Mouse (Mus musculus) hindbrain, embryonic 12.5 days (tissue): ENCODE data around the gene Rps19bp1. TPM values are rescaled to one million over a fixed set of nuclear protein-coding genes. Genes with fewer than 3 reads are reported as not detected.
A peak's percentile ranks its signal among the peaks of the same experiment; 100 is the strongest.

Source experiments
- ATAC-seq: fragments of 200-750 bp; cut with Nextera tagmentation; 2 replicates; pipeline ENCODE4 v1.8.0; 2017; ENCODE audit warnings: moderate TSS enrichment; ENCODE audit not compliant: low FRiP score
- H3K27ac ChIP-seq: fragments of 300-500 bp; sonication (generic); 2 replicates; pipeline ENCODE4 v1.5.1; 2016; ENCODE audit warnings: mild to moderate bottlenecking
- H3K27me3 ChIP-seq: fragments of 300-500 bp; sonication (generic); 2 replicates; pipeline ENCODE4 v1.6.1; 2016; ENCODE audit warnings: mild to moderate bottlenecking
- H3K36me3 ChIP-seq: fragments of 300-500 bp; sonication (generic); 2 replicates; pipeline ENCODE4 v1.6.1; 2016; ENCODE audit warnings: mild to moderate bottlenecking
- H3K4me1 ChIP-seq: fragments of 300-500 bp; sonication (generic); 2 replicates; pipeline ENCODE4 v1.6.1; 2016
- H3K4me2 ChIP-seq: fragments of 300-500 bp; sonication (generic); replicated peaks from 2 replicates; pipeline ENCODE4 v1.6.1; 2016; ENCODE audit warnings: mild to moderate bottlenecking
- H3K4me3 ChIP-seq: fragments of 300-500 bp; sonication (generic); 2 replicates; pipeline ENCODE4 v1.5.1; 2016; ENCODE audit warnings: mild to moderate bottlenecking
- H3K9ac ChIP-seq: fragments of 300-500 bp; sonication (generic); 2 replicates; pipeline ENCODE4 v1.6.1; 2016; ENCODE audit warnings: mild to moderate bottlenecking, moderate library complexity
- H3K9me3 ChIP-seq: fragments of 300-500 bp; sonication (generic); replicated peaks from 2 replicates; pipeline ENCODE4 v1.6.1; 2016; ENCODE audit warnings: mild to moderate bottlenecking
- WGBS: fragments of 180-500 bp; shearing (Covaris S2); methylation state at CpG from one replicate; pipeline ENCODE4 v1.1.7; 2016; 5-methylcytosine and 5-hydroxymethylcytosine counted together
- polyA plus RNA-seq: library from polyadenylated mRNA; unstranded; fragments of >200 nt; fragmentation: Nextera tagmentation; extraction: Ambion mirVana; gene quantifications from 2 replicates; pipeline ENCODE4 v1.2.1, GENCODE M21; 2016

The Rps19bp1 gene
- 59.9 and 65.8 TPM in 2 replicates for polyA plus RNA-seq

- 2% methylated on average over 65 of the region's 66 CpGs for WGBS
- Histone ChIP-seq H3K9me3 (no peaks in the 10 kb centered on the region), H3K4me2 (peak within 1 kb of the TSS; percentile 84), H3K27me3 (no peaks in the 10 kb centered on the region), H3K4me3 (peak within 1 kb of the TSS; percentile 74), H3K9ac (peak within 1 kb of the TSS; percentile 82), H3K27ac (peak within 1 kb of the TSS; percentile 57; the same call in 1 of the 2 replicates), H3K4me1 (peaks cover 15% of the 10 kb centered on the region), H3K36me3 (peaks cover 17% of the 10 kb centered on the region)
- peak; percentile 83 for ATAC-seq
Measured at GRCm38 (mm10) chr15:80263610-80264575, at the start of gene Rps19bp1. Rps19bp1 (minus strand) TSS chr15:80264315.

GRCm38 (mm10) chr15:80306146-80306545 lies 42.0 kb upstream of the Rps19bp1 start:
- WGBS, result 58% methylated on average over 8 of the region's 8 CpGs
- H3K27me3 ChIP-seq, result no peaks in the 10 kb centered on the region
- peaks cover 11% of the 10 kb centered on the region for H3K4me1 ChIP-seq
- no peak overlapping the region for H3K4me2 ChIP-seq
- no peak overlapping the region for H3K9ac ChIP-seq
- H3K9me3 ChIP-seq, result no peaks in the 10 kb centered on the region
- no peak overlapping the region for H3K27ac ChIP-seq
- no peaks in the 10 kb centered on the region for H3K36me3 ChIP-seq
- ATAC-seq, result no peak
- no peak overlapping the region for H3K4me3 ChIP-seq

DNA sequence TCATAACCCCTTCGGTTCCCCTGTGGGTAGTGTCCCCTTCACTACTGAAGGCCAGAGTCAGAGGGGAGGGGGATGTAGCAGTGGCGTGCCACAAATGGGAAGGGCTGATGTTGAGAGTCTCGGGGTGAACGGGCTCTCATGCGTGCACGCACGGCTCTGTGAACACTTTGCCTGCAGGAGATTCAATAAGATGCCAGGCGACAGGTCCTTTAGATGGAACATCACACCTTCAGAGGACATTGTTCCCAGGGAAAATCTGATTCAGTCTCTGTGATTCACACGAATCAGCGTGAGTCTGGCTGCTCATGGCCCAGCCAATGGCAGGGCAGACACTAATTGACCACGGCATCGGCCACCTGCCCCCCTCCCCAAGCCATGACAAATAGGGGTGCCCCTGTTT lies 40.1 kb upstream of the Rps19bp1 start:
- no peak overlapping the region for H3K4me3 ChIP-seq
- ATAC-seq, result no peak
- H3K36me3 ChIP-seq, result no peaks in the 10 kb centered on the region
- peaks cover 11% of the 10 kb centered on the region for H3K4me1 ChIP-seq
- H3K27me3 ChIP-seq, result no peaks in the 10 kb centered on the region
- 68% methylated on average over 12 of the region's 12 CpGs for WGBS
- H3K9ac ChIP-seq, result no peak overlapping the region
- no peaks in the 10 kb centered on the region for H3K9me3 ChIP-seq
- no peak overlapping the region for H3K4me2 ChIP-seq
- H3K27ac ChIP-seq, result no peak overlapping the region

- no peaks in the 10 kb centered on the region for H3K36me3 ChIP-seq
- H3K27ac ChIP-seq, result no peak overlapping the region
- H3K4me3 ChIP-seq, result no peak overlapping the region
- no peak for ATAC-seq
- no peak overlapping the region for H3K9ac ChIP-seq
- 68% methylated on average over 14 of the region's 14 CpGs for WGBS
- peaks cover 11% of the 10 kb centered on the region for H3K4me1 ChIP-seq
- H3K9me3 ChIP-seq, result no peaks in the 10 kb centered on the region
- no peak overlapping the region for H3K4me2 ChIP-seq
- no peaks in the 10 kb centered on the region for H3K27me3 ChIP-seq
Measured at GRCm38 (mm10) chr15:80303779-80304178, 39.7 kb upstream of the Rps19bp1 start.

GRCm38 (mm10) chr15:80297146-80297545 lies 33.0 kb upstream of the Rps19bp1 start:
- no peak for ATAC-seq
- WGBS, result 92% methylated on average over 1 of the region's 1 CpGs

DNA sequence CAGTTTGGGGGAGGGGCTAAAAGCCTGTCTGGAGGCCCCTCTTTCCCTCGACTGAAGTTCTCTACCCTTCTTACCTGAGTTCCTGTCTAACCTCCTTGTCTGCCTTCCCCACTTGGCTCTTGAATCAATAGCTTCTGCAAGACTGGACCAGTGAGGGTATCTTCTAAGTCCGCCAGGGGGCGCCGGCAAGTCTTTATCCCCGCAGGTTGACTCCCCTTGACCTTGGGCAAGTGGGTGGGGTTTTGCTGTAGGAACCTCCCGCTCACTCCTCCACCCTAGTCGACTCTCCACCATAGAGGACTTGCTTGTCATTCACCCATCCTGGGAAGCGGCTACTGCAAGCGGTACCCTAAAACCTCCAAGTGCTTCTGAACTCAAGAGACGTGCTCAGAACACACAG lies 25.3 kb upstream of the Rps19bp1 start:
- H3K9me3 ChIP-seq, result no peaks in the 10 kb centered on the region
- no peak overlapping the region for H3K27ac ChIP-seq
- H3K4me1 ChIP-seq, result peaks cover 15% of the 10 kb centered on the region
- H3K4me3 ChIP-seq, result no peak overlapping the region
- H3K9ac ChIP-seq, result no peak overlapping the region
- no peak for ATAC-seq
- peaks cover 75% of the 10 kb centered on the region for H3K27me3 ChIP-seq
- 10% methylated on average over 10 of the region's 10 CpGs for WGBS
- H3K4me2 ChIP-seq, result peak overlapping the region; percentile 22; the same call in 1 of the 2 replicates
- H3K36me3 ChIP-seq, result no peaks in the 10 kb centered on the region

More at GRCm38 (mm10) chr15:80297146-80297545, 33.0 kb upstream of the Rps19bp1 start:
- 0 out of 2 replicates have a peak, but pooled peaks cover 3% of the 10 kb centered on the region for H3K27me3 ChIP-seq
- no peaks in the 10 kb centered on the region for H3K9me3 ChIP-seq
- no peaks in the 10 kb centered on the region for H3K4me1 ChIP-seq
- no peak overlapping the region for H3K4me3 ChIP-seq
- no peak overlapping the region for H3K9ac ChIP-seq
- no peaks in the 10 kb centered on the region for H3K36me3 ChIP-seq
- H3K4me2 ChIP-seq, result no peak overlapping the region
- no peak overlapping the region for H3K27ac ChIP-seq

GRCm38 (mm10) chr15:80288036-80288435 lies 23.9 kb upstream of the Rps19bp1 start:
- Histone ChIP-seq H3K27me3 (peaks cover 85% of the 10 kb centered on the region), H3K36me3 (no peaks in the 10 kb centered on the region), H3K27ac (no peak overlapping the region), H3K9ac (peak overlapping the region; percentile 78; the same call in 1 of the 2 replicates), H3K4me3 (peak overlapping the region; percentile 54), H3K4me2 (peak overlapping the region; percentile 95), H3K9me3 (no peaks in the 10 kb centered on the region), H3K4me1 (peaks cover 15% of the 10 kb centered on the region)
- under 1% methylated on average over 23 of the region's 23 CpGs for WGBS
- ATAC-seq, result no peak

DNA sequence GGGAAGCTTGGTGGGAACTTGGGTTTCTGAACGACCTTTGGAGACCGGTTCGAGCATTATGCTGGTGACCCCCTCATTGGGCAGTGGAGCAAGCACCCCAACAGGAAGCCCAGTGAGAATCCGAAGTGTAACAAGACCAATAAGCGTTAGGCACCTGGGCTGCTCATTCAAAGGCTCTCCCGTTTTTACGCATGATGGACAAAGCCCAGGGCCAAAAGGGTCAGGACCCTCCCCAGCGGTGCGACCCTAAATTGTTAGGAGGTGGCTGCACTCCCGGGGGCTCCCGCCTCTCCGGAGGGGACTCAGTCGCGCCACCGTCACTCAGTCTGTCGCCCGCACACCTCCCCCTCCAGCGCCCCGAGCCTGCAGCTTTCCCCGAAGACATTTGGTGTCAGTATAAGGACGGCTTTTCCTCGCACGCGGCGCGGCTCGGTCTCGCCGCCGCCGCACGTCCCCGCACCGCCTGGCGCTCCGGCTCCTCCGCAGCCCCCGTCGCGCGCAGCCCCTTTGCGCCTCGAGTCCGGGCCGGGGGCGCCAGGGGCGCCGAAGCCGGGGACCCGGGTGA lies 22.8 kb upstream of the Rps19bp1 start, which contains the start of gene Cacna1i:
Gene Cacna1i (plus strand): TSS at position 388 of the 565 bp plus-strand sequence.
- Histone ChIP-seq H3K27ac (0 out of 2 replicates have a peak within 1 kb of the TSS, but pooled peaks have one; percentile 4), H3K9me3 (no peaks in the 10 kb centered on the region), H3K9ac (peak within 1 kb of the TSS; percentile 78), H3K4me1 (peaks cover 15% of the 10 kb centered on the region), H3K27me3 (peaks cover 89% of the 10 kb centered on the region), H3K4me2 (peak within 1 kb of the TSS; percentile 95), H3K36me3 (no peaks in the 10 kb centered on the region), H3K4me3 (peak within 1 kb of the TSS; percentile 54)
- 1% methylated on average over 43 of the region's 50 CpGs for WGBS
- ATAC-seq, result peak; percentile 59; the same call in 1 of the 2 replicates

DNA sequence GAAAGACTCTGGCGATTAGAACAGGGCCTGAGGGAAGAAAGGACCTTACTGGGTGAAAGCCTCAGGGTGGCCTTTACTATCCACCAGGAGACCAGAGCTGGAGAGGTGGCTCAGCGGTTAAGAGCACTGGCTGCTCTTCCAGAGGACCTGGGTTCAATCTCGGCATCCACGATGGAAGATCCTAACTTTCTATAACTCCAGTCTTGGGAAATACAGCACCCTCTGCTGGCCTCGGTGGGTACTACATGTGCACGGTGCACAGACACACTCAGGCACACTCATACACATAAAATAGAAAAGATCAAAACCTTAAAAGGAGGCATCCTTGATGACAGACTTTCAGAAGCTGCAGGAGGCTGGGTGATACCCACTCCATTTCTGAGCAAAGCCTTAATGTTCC lies 16.5 kb upstream of the Rps19bp1 start:
- Histone ChIP-seq H3K36me3 (no peaks in the 10 kb centered on the region), H3K27me3 (peaks cover 62% of the 10 kb centered on the region), H3K27ac (no peak overlapping the region), H3K9me3 (no peaks in the 10 kb centered on the region), H3K4me1 (0 out of 2 replicates have a peak, but pooled peaks cover 7% of the 10 kb centered on the region), H3K4me2 (no peak overlapping the region), H3K9ac (no peak overlapping the region), H3K4me3 (no peak overlapping the region)
- 24% methylated on average over 6 of the region's 6 CpGs for whole genome bisulfite sequencing
- no peak for ATAC-seq

GRCm38 (mm10) chr15:80279053-80279452 lies 14.9 kb upstream of the Rps19bp1 start:
- Histone ChIP-seq H3K9ac (no peak overlapping the region), H3K9me3 (no peaks in the 10 kb centered on the region), H3K27ac (no peak overlapping the region), H3K4me3 (no peak overlapping the region), H3K4me1 (0 out of 2 replicates have a peak, but pooled peaks cover 7% of the 10 kb centered on the region), H3K27me3 (peaks cover 53% of the 10 kb centered on the region), H3K36me3 (no peaks in the 10 kb centered on the region), H3K4me2 (no peak overlapping the region)
- 79% methylated on average over 2 of the region's 2 CpGs for WGBS
- ATAC-seq, result no peak

DNA sequence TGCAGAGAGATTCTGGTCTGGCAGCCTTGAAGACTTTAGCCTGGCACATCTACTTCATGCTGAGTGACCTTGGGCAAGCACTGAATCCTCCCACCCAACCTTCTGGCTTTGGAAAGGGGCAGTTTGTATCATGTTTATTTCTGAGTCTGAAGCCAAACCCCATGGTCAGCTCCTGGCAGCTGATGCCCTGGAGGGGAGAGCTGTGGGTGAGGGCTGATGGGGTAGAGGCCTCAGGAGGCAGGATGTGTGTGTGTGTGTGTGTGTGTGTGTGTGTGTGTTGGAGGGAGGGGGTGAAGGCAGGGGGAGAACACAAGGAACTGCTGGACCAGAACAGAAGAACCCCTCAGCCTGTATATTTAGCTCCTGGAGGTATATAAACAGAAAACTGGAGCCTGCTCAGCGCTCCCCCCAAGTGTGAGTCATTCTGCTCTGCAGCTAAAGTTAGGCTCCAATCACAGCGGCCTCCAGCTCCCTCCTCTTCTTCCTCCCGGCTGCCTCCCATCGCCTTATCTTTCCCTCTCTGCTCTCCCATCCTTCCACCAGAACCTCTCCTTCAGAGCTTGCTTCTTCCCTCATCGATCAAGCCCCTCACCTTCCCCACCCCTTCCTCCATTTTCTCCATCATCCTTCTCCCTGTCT lies 14.1 kb upstream of the Rps19bp1 start:
- Histone ChIP-seq H3K4me1 (0 out of 2 replicates have a peak, but pooled peaks cover 7% of the 10 kb centered on the region), H3K9me3 (no peaks in the 10 kb centered on the region), H3K4me3 (no peak overlapping the region), H3K9ac (peak overlapping the region; percentile 8; the same call in 1 of the 2 replicates), H3K36me3 (no peaks in the 10 kb centered on the region), H3K4me2 (no peak overlapping the region), H3K27me3 (peaks cover 51% of the 10 kb centered on the region), H3K27ac (no peak overlapping the region)
- 66% methylated on average over 5 of the region's 5 CpGs for WGBS
- no peak for ATAC-seq

DNA sequence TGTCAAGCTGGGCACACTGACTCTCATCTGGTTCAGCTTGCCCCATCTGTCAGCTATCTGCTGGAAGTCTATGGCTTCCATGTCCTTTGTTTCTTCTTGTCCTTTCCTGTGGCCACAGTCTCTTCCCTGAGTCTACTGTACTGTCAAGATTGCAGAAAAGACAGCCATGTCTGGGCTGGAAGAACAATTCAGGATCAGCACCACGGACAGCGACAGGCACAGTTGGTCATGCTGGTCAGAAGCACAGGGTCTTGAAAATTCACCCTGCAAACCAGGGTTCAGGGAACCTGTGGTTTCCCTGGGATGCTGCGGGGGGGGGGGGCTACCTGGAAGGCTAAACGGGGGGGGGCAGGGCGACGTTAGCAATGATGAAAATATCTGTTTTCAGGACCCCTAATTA lies 13.5 kb upstream of the Rps19bp1 start:
- Histone ChIP-seq H3K9me3 (no peaks in the 10 kb centered on the region), H3K36me3 (no peaks in the 10 kb centered on the region), H3K27me3 (peaks cover 50% of the 10 kb centered on the region), H3K9ac (0 out of 2 replicates have a peak overlapping the region, but pooled peaks have one; percentile 8), H3K4me1 (0 out of 2 replicates have a peak, but pooled peaks cover 7% of the 10 kb centered on the region), H3K27ac (no peak overlapping the region), H3K4me3 (no peak overlapping the region), H3K4me2 (no peak overlapping the region)
- 2% methylated on average over 6 of the region's 6 CpGs for WGBS
- ATAC-seq, result no peak
